Mouse (Mus musculus): Measurements from ENCODE around the gene Pnrc1.
"Not testable (repeated sequence)": the region's sequence is repeated elsewhere in the genome, so short reads cannot be mapped to it uniquely, and the experiment has no call there.

The Pnrc1 gene

DNA sequence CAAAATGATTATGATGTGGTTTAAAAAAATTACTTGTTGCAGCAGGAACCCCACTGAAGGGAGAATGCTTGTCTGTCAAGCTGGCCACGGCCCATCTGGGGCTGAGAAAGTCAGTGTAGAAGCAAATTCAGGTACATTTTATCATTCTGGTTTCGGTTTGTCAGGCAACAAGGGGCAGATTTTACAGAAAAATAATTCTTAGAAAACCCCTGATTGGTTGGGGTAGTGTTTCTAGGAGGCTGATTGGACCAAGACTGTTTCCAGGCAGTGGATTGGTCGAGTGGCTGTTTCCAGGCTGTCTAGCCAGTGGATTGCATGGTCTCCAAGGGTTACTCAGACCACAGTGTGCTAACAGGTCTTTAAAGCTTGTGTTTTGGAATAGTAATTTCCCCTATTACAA lies at the start of gene Pnrc1:
Pnrc1 (minus strand) TSS at position 162 of the 400 bp plus-strand sequence.
- DNase-seq (ENCODE audit: low spot score): peak; percentile 62

DNA sequence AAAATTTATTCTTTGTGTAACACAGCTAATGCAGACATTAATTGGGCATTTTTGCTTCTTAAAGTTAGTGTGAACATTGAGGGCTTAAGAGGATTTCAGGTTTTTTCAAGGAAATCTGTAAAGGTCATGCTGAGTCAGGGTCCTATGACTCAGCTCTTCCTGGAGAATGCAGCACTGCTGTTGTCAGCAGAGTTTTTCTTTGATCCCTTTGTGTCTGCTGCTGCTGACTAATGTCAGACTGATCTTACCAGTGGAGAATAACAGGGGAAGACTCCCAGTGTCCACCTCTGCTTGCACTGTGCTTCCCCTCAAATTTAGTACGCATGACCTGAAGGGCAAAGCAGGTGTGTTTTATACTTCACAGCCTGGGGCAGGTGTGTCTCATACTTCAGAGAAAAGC lies 48.0 kb upstream of the Pnrc1 start:
- DNase-seq (ENCODE audit: low spot score): peak; percentile 5

DNA sequence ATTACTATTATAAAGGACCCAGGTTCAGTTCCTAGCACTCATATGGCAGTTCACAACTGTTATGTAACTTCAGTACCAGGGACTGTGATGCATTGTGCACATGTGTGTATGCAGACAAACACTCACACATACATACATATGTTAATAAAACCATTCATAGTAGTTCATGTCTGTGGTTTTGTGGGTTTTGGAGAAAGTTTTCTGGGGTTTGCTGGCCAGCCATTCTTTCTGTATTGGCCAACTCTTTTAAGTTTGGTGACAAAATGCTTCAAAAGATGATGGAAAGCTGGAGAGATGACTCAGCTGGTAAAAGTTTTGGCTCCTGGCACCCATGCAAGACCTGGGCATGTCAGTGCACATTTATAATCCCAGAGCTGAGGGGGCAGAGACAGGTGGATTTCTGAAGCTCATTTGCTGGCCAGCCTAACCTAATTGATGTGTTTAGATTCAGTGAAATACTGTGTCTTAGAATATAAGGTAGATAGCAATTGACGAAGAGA lies 43.0 kb upstream of the Pnrc1 start:
- DNase-seq (ENCODE audit: low spot score): no peak

DNA sequence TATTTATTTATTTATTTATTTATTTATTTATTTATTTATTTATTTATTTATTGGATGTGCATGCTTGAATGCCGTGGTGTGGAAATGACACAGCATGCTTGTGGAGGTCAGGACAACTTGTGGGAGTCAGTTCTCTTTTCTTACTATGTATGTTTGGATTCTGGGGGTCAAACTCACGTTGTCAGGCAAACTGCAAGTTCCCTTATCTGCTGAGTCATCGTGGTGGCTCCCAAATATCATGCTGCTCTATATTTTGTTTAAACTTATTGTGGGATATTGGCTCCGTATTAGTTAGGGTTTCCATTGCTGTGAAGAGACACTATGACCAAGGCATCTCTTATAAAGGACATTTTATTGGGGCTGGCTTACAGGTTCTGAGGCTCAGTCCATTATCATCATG lies 41.2 kb upstream of the Pnrc1 start:
- DNase-seq (ENCODE audit: low spot score): no peak

DNA sequence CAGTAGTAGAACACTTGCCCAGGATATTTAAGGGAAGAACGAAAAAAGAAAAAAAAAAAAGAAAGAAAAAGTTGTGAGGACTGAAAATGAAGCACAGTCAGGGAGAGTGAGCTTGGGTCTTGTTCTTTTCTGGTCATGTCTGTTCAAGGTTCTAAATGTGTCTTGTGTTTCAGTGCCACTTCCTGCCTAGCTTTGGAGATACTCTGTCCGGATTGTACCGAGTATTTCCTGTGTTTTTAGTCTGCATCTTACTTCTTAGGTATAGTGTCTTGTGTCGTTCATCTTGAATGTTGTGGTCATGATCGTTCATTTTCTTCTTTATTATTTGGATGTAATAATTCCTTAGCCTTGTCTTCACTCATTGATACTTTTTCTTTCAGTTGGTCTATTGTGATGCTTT lies 25.9 kb upstream of the Pnrc1 start:
- DNase-seq (ENCODE audit: low spot score): no peak

DNA sequence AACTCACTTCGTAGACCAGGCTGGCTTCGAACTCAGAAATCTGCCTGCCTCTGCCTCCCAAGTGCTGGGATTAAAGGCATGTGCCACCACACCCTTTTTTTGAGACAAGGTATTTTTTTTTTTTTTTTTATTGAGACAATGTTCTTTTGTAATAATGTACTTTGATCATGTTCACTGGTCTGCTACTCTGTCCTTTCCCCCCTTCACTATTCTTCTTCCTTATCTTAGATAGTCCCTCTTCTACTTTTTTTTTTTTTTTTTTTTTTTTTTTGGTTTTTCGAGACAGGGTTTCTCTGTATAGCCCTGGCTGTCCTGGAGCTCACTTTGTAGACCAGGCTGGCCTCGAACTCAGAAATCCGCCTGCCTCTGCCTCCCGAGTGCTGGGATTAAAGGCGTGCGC lies 24.2 kb upstream of the Pnrc1 start:
- DNase-seq (ENCODE audit: low spot score): not testable (repeated sequence)

DNA sequence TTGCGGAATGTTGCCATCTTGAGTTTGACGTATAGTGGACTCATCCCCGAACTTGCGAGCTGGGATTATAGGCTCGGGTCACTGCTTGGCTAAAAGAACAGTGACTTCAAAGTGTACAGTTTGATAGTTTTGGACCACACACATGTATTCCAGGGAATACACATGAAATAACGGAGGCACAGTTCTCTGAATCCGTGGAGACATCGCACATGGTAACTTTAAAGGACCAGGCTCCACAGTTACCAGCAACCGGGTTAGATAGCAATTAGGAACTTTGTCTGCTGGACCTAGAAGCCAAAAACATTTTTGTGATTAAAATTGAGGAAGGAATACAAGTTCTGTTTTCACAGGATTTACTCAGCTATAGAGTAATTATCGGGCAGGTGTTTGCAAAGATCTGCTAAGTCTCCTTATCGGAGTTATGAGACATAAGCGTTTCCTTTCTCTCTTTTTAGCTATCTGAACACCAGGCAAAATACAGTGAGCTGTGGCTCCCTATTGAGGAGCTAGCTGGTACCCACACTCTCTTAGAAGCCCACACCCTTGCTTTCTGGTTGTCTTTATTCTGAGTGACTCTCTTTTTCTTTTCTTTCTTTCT lies 21.0 kb upstream of the Pnrc1 start:
- DNase-seq (ENCODE audit: low spot score): no peak

DNA sequence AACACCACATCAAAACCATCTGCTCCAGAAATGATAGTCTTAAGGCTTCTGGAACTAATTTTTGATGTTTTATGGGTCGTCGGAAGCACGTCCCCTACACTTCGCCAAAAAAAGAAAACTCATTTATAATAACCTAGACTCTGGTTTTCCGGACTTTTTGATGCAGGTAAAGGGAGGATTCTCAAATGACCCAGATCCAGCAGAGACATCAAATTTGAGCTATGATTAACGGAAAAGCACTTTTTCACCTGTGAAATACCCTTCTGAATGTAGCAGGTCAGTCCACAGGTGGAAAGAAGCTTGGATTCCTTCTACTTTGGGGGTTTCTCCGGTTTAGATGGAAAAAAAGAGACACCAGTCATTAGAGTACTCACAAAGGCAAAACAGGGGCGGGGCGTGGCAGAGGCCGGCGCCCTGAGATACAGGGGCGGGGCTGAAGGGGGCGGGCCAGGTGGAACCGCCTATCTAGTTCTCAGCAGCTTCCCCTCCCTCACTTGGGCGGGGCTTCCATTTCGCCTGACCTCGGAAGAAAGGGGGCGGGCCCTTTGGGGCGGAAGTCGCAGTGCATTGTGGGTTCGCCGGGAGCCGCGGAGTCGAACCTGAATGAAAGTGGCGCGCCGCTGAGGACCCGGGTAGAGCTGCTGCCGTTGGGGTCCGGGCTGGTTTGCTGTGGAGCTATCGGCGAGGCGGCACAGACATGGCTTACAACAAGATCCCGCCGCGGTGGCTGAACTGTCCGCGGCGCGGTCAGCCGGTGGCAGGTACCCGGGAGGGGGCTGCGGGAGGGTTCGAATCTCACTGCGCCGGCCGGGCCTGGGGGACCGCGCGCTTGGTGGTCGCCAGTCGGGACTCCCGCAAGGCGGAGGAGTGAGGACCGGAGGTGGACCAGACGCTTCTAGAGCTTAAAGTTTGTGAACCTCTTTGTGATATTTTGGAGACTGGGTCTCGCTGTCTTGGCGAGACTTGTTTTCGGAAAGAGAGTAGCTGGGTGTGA lies 20.1 kb upstream of the Pnrc1 start, which contains the start of gene Rngtt:
Rngtt (plus strand) TSS at position 548 of the 994 bp plus-strand sequence.
- DNase-seq (ENCODE audit: low spot score): peak; percentile 94

DNA sequence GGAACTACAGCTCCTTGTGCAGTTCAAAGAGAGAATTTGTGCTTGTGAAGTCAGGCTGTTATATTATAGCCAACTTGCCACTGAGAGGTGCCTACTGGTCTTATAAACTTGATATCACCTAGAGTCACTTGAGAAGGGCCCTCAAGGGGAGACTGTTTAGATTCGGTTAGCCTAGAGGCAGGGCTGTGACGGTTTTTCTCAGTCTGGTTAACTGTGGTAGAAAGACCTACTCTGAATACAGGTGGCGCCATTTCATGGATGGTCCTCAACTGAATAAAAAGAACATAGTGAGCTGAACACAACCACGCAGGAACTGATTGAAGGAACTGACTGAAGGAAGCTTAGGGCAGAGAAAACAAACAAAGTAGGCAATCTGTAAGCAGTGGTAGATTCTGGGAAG lies 17.2 kb upstream of the Pnrc1 start:
- DNase-seq (ENCODE audit: low spot score): no peak

DNA sequence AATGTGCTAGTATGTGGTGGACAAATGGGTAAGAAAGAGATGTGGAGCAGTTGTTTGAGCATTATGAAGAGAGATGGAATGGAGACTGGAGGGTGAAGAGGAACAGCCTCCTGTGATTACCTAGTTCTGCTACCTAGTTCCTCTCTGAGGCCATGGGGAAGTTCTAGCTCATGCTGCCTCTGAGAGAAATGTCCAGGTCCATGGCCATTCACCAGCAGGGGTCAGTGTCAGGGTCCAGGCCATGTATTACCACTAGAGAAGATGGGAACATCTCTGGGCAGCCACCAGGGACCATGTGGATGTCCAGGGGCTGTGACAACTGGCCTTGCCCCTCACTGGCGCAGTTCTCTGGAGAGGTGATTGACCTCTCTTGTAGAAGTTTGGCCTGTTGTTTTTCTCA lies 13.1 kb upstream of the Pnrc1 start:
- no peak for DNase-seq (ENCODE audit: low spot score)

DNA sequence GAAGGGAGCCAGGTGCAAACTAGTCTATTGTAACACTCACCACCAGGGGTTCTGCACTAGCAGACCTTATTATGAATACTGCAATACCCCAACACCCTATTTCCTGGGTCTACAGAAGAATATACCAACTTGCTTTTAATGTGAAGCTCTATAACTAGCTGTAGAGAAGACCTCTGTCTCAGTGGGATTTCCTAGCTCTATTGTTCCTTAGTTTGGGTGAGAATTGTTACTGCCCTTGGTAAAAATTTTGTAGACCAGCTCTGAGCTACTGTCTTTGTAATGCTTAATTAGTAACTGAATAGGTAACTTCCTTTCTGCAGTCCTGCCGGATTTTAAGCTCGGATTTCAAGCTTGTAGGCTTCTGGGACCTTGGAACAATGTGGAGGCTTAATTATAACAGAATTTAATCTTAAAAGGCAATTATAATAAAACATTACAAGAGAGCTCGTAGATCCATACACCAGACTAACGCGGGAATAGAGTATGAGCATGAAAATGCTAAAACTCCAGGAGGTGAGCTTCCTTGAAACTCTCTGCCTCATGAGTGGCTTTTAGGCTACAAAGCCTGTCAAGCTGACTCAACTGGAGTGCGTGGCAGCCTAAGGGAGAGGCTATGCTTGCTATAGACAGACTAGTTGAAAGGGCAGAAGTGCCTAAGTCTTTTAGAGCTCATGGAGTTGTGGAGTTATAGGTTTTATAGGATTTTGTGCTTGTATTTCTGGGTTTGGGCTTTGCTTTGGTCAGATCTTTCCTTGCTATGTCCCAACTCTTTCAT lies 11.1 kb upstream of the Pnrc1 start:
- DNase-seq (ENCODE audit: low spot score): not testable (repeated sequence)

DNA sequence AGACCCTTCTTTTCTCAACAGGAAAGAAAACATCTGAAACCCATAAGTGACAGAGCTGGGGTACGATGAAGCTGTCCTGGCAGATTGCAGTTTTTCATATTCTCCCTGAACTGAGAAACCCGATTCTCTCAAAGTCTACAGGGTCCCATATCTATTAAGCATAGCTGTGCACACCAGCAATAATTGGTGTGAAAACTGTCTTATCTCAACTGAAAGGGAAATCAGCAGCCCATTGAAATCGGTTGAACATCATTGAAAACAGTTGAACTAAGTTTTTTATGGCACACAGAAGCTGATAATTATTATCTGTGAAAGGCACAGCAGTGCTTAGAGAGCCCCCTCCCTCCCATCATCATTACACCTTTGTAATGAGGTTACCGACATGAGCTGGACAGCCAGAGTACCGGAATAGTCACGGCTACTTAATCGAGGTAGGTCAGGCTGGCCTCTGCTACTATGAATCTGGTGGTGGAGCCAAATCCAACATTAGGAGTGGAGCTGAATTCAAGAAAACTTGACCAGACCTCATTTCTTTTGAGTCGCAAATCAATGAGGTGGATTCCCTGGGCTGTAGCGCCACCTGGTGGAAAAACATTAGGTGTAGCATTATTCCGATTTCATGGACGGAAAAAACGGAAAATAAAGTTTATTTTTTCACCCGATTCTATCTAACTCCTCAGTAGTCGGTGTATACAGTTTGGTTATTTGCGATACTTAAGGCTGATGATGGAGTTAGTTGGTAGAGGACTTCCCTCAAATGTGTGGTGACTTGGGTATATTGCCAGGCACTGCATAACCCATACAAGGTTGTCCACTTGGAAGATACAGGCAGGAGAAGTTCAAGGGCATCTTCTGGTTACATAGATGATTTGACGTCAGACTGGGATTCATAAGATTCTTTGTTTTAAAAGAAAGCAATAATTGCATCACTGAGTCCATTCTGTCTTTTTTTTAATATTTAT lies 2.7 kb upstream of the Pnrc1 start:
- DNase-seq (ENCODE audit: low spot score): peak; percentile 22

DNA sequence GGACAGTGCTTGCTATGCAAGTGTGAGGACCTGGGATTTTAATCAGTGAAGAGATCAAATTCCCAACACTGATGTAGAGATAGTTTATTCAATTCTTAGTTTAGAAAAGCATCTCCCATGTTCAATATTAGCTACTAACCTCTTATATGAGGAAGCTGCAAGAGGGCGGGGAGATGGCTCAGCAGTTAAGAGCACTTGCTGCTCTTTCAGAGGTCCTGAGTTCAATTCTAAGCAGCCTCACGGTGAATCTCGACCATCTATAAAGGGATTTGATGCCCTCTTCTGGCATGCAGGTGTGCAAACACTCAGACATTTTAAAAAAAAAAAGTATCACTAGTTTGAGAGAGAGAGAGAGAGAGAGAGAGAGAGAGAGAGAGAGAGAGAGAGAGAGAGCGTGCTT lies 915 bp upstream of the Pnrc1 start:
- DNase-seq (ENCODE audit: low spot score): no peak

DNA sequence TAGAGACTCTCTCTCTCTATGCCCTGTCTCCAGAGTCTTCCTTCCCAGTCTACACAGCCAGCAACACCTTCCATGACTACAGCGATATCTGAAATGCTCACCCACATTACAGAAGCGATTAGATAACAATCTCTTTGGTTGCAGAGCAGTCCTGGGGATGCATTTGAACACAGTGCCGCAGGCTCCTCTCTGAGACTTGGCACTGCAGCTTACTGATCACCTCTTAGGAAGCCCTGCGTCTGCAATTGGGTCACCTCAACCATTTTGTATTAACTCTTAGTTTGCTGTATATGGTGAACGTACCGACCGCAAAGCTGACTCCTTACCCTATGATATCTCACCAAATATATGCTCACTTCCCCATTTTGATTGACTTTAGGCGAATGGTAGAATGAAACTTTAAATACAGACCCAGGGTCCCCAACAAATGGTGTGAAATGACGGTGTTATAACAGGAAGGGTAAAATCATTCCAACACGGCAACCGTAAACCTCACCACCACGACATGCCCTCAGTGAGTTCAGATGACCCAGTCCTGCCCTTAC lies 785 bp downstream of the Pnrc1 start:
- DNase-seq (ENCODE audit: low spot score): no peak

DNA sequence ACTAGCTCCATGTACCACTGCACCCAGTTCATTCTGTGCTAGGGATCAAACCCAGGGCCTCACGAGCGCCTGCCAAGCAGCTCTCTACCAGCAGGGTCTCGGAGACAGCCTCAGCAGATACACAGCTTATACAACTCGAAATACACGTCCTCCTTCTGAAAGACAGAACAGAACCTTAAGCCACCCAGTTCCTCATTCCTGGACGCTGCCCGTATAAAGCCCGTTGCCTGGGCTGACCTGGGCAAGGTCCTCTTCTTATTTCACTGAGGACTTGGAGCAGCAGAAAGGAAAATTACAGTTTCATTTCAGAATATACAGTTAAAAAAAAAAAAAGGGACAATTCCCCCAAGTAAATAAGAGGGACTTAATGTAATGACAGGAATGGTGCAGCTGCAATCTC lies 4.5 kb downstream of the Pnrc1 start:
- no peak for DNase-seq (ENCODE audit: low spot score)

DNA sequence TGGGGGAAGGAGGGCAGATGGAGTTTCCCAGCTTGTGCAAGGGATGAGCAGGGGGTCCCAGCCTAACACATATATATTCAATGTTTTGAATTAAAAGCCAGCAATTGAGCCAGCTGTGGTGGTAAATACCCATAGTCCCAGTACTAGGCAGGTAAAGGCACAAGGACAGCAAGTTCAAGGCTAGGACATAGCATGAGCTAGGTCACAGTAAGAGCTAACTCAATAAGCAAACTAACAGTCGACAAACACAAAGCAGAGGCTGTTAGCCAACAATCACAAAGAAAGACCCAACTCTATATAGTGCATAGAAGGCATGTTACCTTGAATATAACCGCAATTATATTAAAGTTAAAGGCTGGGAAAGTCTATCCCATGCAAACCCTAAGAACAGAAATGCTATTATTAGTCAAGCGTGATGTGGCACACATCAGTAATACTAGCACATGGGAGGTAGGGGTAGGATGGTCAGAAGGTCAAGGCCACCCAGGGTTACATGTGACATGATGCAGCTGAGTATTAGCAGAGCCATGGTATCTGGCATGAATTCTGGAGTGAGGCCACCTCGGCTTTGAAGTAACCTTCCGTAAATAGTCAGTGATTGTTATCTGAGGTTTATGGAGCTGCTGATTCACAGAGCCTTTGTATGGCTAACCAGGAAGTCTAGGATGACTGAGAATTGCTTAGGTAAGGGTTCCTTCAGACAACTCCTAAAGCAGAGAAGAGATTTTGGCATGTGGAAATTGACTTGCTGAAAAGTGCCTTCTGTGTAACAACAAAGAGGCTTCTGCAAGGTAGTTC lies 5.7 kb downstream of the Pnrc1 start:
- DNase-seq (ENCODE audit: low spot score): no peak

DNA sequence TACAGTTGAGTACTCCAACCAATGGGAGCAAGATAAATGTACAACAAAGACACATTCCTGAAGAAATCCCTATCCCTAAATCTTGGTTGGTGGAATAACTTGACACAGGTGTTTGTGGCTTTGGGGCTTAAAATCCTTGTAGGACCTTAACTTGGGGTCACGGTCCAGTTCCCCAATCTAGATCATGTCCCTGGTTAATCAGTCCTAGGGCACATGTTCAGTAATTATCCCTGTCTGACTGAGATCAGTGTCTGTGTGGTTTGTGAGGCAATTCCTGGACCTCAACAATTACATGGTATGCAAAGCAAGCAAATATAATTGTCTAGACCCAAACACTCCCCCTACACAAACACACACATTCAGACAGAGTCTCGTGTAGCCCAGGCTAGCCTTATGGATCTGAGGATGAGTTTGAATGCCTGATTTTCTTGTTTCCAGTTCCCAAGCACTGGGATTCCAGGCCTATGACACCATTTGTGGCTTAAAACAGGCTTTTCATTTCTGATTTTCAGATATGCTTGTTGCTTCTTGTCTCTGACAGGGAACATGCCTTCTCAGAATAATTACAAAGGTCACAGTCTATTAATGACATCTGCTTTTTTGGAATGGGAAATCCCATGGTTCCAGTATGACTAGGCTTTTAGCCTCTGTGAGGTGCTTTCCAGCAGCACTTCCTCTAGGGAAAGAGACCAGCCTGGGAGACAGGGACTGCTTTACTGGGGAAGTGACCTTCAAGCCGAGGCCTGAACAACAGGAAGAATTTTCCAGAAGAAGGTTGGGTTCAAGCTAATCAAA lies 7.9 kb downstream of the Pnrc1 start:
- DNase-seq (ENCODE audit: low spot score): no peak

DNA sequence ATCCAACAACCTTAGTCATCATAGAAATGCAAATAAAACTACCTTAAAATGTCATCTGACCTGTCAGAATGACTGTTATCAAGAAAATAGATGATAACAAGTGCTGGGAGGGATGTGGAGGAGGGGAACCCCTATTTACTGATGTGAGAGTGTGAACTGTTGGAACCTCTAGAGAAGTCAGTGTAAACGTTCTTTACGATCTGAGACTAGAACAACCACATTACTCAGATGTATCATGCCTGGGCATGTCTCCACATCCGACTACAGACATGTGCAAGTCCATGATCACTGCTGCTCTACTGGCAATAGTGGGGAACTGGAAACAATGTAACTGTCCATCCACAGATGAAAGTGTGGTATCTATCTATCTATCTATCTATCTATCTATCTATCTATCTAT lies 16.5 kb downstream of the Pnrc1 start:
- no peak for DNase-seq (ENCODE audit: low spot score)
